Mouse (Mus musculus): ENCODE results near the gene Ptprg.

DNA sequence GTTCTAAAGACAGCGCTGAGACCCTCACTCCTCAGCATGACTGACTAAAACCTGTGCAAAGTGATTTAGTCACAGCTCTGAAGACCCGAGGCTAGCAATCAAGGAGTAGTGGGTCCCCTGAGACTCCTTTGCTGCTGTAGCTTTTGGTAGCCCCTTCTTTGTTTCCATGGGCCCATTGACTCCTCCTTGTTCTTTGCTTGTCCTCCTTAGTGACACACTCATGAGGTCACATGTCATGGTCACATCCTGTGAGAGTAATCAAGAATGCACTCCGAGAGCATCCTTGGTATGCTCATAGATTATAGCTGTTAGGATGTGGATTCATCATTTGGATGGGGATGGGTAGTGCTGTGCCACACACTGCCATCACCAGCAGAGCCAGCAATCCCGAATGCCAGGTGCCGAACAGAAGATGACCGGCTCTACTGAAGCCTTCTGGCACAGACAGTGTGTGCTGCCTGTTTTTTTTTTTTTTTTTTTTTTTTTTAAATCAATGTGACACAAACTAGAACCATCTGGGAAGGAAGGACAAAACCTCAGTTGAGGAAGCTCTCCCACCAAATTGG lies 64.9 kb downstream of the Ptprg start:
- no peak for TF ChIP-seq CTCF (IDR thresholded peaks at IDR 0.05; ENCODE audit: control insufficient read depth, insufficient read depth, insufficient read length)
- no peak for TF ChIP-seq MYOG (IDR thresholded peaks at IDR 0.05; ENCODE audit: control insufficient read depth, extremely low read depth, insufficient read length)

Measured in C2C12 (cell line).